Mouse (Mus musculus) gonadal fat pad, adult 2 months (tissue): ENCODE data around the gene Jhy. TPM values are rescaled to one million over a fixed set of nuclear protein-coding genes. Genes with fewer than 3 reads are reported as not detected.

Experiments used
- DNase-seq: peaks from one replicate; pipeline ENCODE4 v3.0.0-alpha.2; 2012; ENCODE audit warnings: low read depth
- polyA plus RNA-seq: library from polyadenylated mRNA; depleted of rRNA; stranded (reverse); fragments of >200 nt; gene quantifications from 2 replicates; pipeline ENCODE4 v1.2.3, GENCODE M21; 2012; rRNA removed

The Jhy gene
- polyA plus RNA-seq, 1 experiment: 0.09 TPM

- DNase-seq: no peak
Measured at GRCm38 (mm10) chr9:40858461-40859160, 105.3 kb downstream of the Jhy start.

DNA sequence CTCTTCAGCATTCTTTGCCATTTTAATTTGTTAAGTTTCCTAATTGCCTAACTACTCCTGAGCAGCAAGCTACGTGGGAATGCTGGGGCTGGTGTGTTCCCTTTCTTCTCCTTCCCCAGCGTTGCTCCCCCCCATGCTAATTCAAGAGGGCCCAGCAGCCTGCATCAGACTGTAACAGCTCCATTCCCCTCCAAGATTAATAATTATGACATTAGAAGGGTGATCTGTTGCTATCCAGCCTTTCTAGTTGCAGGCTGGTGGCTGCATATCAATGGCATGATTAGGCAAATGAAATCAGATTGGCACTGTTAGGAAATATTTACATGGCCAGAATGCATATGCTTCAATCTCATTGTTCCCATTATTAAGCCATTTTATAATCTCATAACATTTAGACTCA is 112.4 kb downstream of the Jhy start:
- DNase-seq: no peak

Other genes starting within 250 kb of the Jhy start
- gene Hspa8, start 163.1 kb downstream of the Jhy start, polyA plus RNA-seq: 1,778 and 2,229 TPM in 2 replicates
- gene Bsx, start 90.0 kb downstream of the Jhy start, polyA plus RNA-seq: not detected in 2 replicates
- 0.06 TPM in 1 of 2 replicates, not detected in the other for gene Crtam, start 40.5 kb upstream of the Jhy start, polyA plus RNA-seq
- 2.5 and 3.0 TPM in 2 replicates for gene Ubash3b, start 197.6 kb upstream of the Jhy start, polyA plus RNA-seq